Mouse (Mus musculus): ENCODE results near the gene Ccdc187. TPM values are rescaled to one million over a fixed set of nuclear protein-coding genes. Genes with fewer than 3 reads are reported as not detected.

Ccdc187 gene
- polyA plus RNA-seq (2017; shearing (Covaris generic)), result not detected

DNA sequence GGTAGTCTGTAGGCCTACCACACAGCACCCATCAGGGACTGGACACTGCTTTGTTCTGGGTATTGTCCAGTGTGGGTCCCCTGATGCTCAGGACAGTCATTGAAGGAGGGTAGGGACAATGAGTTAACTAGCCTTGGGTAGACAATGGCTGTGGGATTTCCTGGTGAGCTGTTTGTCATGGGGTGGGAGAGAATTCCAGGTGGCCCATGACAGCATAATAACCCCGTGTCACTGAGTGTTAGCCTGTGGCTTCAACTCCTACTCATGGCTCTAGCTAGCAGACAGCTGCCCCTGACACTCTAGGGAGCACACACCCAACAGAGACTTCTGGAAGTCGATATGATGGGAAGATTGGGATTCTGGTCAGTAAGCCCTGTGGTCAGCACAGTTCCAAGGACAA lies at the start of gene Ccdc187:
Gene Ccdc187 (minus strand): TSS at position 101 of the 400 bp plus-strand sequence.

DNA sequence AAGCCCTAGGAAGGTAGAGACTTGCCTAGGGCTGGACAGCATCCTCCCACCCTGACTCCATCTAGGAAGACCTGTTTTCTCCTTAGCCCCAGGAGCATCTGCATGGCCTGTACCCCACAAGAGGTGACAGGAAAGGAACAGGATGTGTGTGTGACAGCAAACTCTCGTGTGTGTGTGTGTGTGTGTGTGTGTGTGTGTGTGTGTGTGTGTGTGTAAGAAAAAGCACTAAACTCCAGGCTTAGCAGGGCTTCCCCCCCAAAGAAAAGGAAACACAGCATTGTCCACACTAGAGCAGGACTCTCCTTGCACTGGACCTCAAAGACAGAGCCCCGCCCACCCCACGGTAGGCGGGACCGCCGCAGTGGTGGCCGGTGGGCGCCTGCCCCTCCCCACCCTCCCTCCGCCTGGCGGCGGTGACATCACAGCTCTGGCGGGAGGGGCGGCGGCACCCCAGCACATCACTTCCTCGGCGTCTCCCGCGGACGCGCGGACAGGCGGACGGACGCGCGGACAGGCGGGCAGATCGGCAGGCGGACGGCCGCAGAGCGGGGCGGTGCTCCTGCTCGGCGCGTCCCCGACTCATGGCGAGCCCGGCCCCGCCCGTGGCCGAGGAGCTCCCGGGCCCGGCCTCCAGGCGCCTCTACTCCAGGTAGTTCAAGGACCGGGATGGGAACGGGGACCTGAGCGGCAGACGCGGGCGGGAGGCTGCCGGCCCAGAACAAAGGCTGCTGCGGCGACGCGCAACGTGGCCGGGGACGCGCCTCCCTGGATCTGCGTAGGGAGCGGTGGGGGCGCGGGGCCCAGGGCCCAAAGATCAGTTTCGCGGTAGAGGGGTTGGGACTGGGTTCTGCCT lies 20.9 kb upstream of the Ccdc187 start, which contains the start of gene Gpsm1:
Gene Gpsm1 (plus strand): TSS at position 444 of the 853 bp plus-strand sequence.

DNA sequence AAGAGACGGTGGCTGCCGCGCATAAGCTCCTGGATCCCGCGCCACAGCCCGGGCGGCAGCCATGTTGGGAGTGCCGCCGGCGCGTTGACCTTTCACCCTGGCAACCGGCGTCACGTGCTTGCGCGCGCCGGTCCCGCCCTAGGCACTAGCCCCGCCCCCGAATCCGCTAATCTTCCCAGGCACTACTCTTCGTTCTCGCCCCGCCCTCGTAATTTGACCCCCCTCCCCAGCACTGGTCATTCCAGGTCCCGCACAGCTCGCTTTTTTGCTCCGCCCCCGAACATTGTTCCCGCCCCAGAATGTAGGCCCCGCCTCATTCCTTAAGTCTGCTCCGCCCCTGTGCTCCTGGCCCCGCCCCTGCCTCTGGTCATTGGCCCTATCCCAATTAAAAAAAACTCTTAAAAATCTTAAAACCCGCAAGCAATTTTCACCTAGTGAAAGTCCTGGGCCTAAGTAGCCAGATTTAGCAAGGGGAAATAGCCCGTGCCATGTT lies 57.0 kb downstream of the Ccdc187 start, which contains the start of gene Qsox2:
Gene Qsox2 (minus strand): TSS at position 236 of the 493 bp plus-strand sequence.

DNA sequence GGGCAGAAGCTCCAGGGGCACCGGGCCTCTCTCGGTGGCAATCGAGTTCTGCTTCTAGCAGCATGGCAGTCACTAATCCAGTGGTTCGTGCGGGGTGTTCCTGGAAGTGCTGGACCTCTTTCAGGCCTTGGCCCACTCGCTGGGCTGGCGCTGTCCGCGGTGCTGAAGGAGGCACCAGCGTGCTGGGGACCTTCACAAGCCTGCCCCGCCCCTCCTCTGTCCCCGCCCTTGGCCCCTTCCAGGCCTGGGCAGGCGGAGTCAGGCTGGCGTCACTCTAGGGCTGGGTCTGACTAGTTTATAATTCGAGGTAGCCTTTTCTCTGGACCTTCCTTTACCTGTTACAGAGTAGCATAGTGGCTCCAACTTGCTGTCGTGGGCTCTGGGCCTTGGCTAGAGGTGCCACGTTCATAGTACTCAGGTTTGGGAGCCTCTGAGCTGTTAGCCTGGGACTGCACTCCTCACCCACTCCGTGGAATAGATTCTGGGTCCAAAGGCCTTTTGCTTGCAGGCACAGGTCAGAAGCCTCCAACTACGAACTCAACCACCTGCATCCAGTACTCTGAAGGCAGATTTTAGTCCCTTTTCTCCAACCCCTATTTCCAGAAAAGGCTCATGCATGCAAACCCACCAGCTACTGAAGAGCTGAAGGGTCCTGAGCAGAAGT lies 86.1 kb downstream of the Ccdc187 start, which contains the start of gene Lhx3:
Gene Lhx3 (minus strand): TSS at position 164 of the 664 bp plus-strand sequence.

Other genes starting within 250 kb of the Ccdc187 start
- 0.85 TPM for gene Nacc2, start 171.3 kb downstream of the Ccdc187 start, polyA plus RNA-seq (2017; shearing (Covaris generic))
- not detected for gene Lhx3, start 86.3 kb downstream of the Ccdc187 start, polyA plus RNA-seq (2017; shearing (Covaris generic))
- 2.9 TPM for gene Qsox2, start 57.0 kb downstream of the Ccdc187 start, polyA plus RNA-seq (2017; shearing (Covaris generic))
- 8.8 TPM for gene Gpsm1, start 21.0 kb upstream of the Ccdc187 start, polyA plus RNA-seq (2017; shearing (Covaris generic))
- 16.5 TPM for gene Dnlz, start 57.6 kb upstream of the Ccdc187 start, polyA plus RNA-seq (2017; shearing (Covaris generic))
- 3.7 TPM for gene Card9, start 66.4 kb upstream of the Ccdc187 start, polyA plus RNA-seq (2017; shearing (Covaris generic))
- gene Snapc4, start 86.1 kb upstream of the Ccdc187 start, polyA plus RNA-seq (2017; shearing (Covaris generic)), result 53.5 TPM
- 55.7 TPM for gene Entr1, start 94.8 kb upstream of the Ccdc187 start, polyA plus RNA-seq (2017; shearing (Covaris generic))
- 118 TPM for gene Pmpca, start 94.8 kb upstream of the Ccdc187 start, polyA plus RNA-seq (2017; shearing (Covaris generic))
- 28.3 TPM for gene Inpp5e, start 114.6 kb upstream of the Ccdc187 start, polyA plus RNA-seq (2017; shearing (Covaris generic))
- gene Sec16a, start 150.7 kb upstream of the Ccdc187 start, polyA plus RNA-seq (2017; shearing (Covaris generic)), result 72.4 TPM
- 22.0 TPM for gene Notch1, start 222.1 kb upstream of the Ccdc187 start, polyA plus RNA-seq (2017; shearing (Covaris generic))